Mouse (Mus musculus) stomach, postnatal 0 days (tissue): Measurements from ENCODE around the gene Nop16. TPM values are rescaled to one million over a fixed set of nuclear protein-coding genes. Genes with fewer than 3 reads are reported as not detected.

Experiments used
- ATAC-seq: fragments of 200-750 bp; cut with Nextera tagmentation; 2 replicates; pipeline ENCODE4 v1.8.0; 2017; ENCODE audit not compliant: low FRiP score, low TSS enrichment
- DNase-seq: peaks from one replicate; pipeline ENCODE4 v3.0.0-alpha.2; 2016; ENCODE audit warnings: low spot score
- H3K27ac ChIP-seq: fragments of 300-500 bp; sonication (generic); replicated peaks from 2 replicates; pipeline ENCODE4 v1.5.1; 2014; ENCODE audit warnings: mild to moderate bottlenecking, control low read depth
- H3K27me3 ChIP-seq: fragments of 300-500 bp; sonication (generic); 2 replicates; pipeline ENCODE4 v1.6.1; 2014; ENCODE audit warnings: low read length; ENCODE audit not compliant: control insufficient read depth, insufficient read depth
- H3K36me3 ChIP-seq: fragments of 300-500 bp; sonication (generic); 2 replicates; pipeline ENCODE4 v1.6.1; 2014; ENCODE audit warnings: low read length, mixed read lengths; ENCODE audit not compliant: control insufficient read depth, insufficient read depth
- H3K4me1 ChIP-seq: fragments of 300-500 bp; sonication (generic); replicated peaks from 2 replicates; pipeline ENCODE4 v1.6.1; 2014; ENCODE audit warnings: antibody characterized with exemption; ENCODE audit not compliant: control insufficient read depth, insufficient read depth
- H3K4me2 ChIP-seq: fragments of 300-500 bp; sonication (generic); replicated peaks from 2 replicates; pipeline ENCODE4 v1.6.1; 2014; ENCODE audit warnings: low read depth, mild to moderate bottlenecking, control low read depth, moderate library complexity
- H3K4me3 ChIP-seq: fragments of 300-500 bp; sonication (generic); 2 replicates; pipeline ENCODE4 v1.5.1; 2014; ENCODE audit warnings: low read depth, low read length, control low read depth
- H3K9ac ChIP-seq: fragments of 300-500 bp; sonication (generic); 2 replicates; pipeline ENCODE4 v1.6.1; 2014; ENCODE audit warnings: mild to moderate bottlenecking, low read length, control low read depth, mixed read lengths
- H3K9me3 ChIP-seq: fragments of 300-500 bp; sonication (generic); 2 replicates; pipeline ENCODE4 v1.6.1; 2016; ENCODE audit warnings: low read length; ENCODE audit not compliant: control insufficient read depth
- CTCF ChIP-seq: IDR thresholded peaks from 2 replicates; pipeline ENCODE4 v1.5.1; 2016; ENCODE audit warnings: antibody characterized with exemption, low read depth, mild to moderate bottlenecking, moderate library complexity
- EP300 ChIP-seq: optimal IDR thresholded peaks from 2 replicates; pipeline ENCODE3; 2016; ENCODE audit warnings: antibody characterized with exemption
- WGBS: fragments of 180-500 bp; shearing (Covaris S2); extraction: QIAGEN DNeasy Blood & Tissue Kit; methylation state at CpG from one replicate; pipeline ENCODE4 v1.1.7; 2014; 5-methylcytosine and 5-hydroxymethylcytosine counted together
- microRNA-seq: library from miRNA; unstranded; fragments of <30 nt; microRNA quantifications from one replicate; pipeline ENCODE4, GENCODE M21; 2016
- polyA plus RNA-seq: library from polyadenylated mRNA; unstranded; fragments of >200 nt; fragmentation: Nextera tagmentation; extraction: Ambion mirVana; gene quantifications from 2 replicates; pipeline ENCODE4 v1.2.1, GENCODE M21; 2015

The Nop16 gene
- polyA plus RNA-seq, 1 experiment from 2014 or later, result 51.2 TPM

GRCm38 (mm10) chr13:54556176-54556575, 33.7 kb downstream of the Nop16 start:
- Histone ChIP-seq H3K4me2 (no peak overlapping the region), H3K4me1 (no peaks in the 10 kb centered on the region), H3K36me3 (peaks cover 46% of the 10 kb centered on the region), H3K27ac (no peak overlapping the region), H3K9ac (no peak overlapping the region), H3K4me3 (no peak overlapping the region), H3K9me3 (no peaks in the 10 kb centered on the region), H3K27me3 (no peaks in the 10 kb centered on the region)
- no peak for DNase-seq
- TF ChIP-seq EP300, result no peak
- no peak for TF ChIP-seq CTCF
- WGBS, result 92% methylated on average over 9 of the region's 9 CpGs
- ATAC-seq, result no peak

- H3K9ac ChIP-seq, result no peak overlapping the region
- no peak for DNase-seq
- H3K4me1 ChIP-seq, result no peaks in the 10 kb centered on the region
- no peak for TF ChIP-seq EP300
- no peak for TF ChIP-seq CTCF
- no peak overlapping the region for H3K4me3 ChIP-seq
- no peaks in the 10 kb centered on the region for H3K9me3 ChIP-seq
- H3K27me3 ChIP-seq, result no peaks in the 10 kb centered on the region
- H3K36me3 ChIP-seq, result peaks cover 17% of the 10 kb centered on the region
- H3K27ac ChIP-seq, result no peak overlapping the region
- no peak for ATAC-seq
- H3K4me2 ChIP-seq, result no peak overlapping the region
- WGBS, result 76% methylated on average over 7 of the region's 7 CpGs
Measured at GRCm38 (mm10) chr13:54548036-54548435, 41.9 kb downstream of the Nop16 start.

Small RNA genes lying within 50 kb of the gene (microRNA-seq; reads per million reads assigned to microRNA genes)
- not detected for gene Gm24195

Other genes starting within 250 kb of the Nop16 start
- 1.8 and 1.9 TPM in 2 replicates for gene Cplx2, start 218.7 kb downstream of the Nop16 start, polyA plus RNA-seq
- gene Thoc3, start 121.2 kb downstream of the Nop16 start, polyA plus RNA-seq, result 50.0 and 52.4 TPM in 2 replicates
- gene Simc1, start 86.3 kb downstream of the Nop16 start, polyA plus RNA-seq, result 2.6 and 2.8 TPM in 2 replicates
- gene 4833439L19Rik, start 24.7 kb downstream of the Nop16 start, polyA plus RNA-seq, result 87.0 and 96.8 TPM in 2 replicates
- 13.3 and 14.4 TPM in 2 replicates for gene Arl10, start 15.1 kb downstream of the Nop16 start, polyA plus RNA-seq
- gene Higd2a, start 117 bp upstream of the Nop16 start, polyA plus RNA-seq, result 282 and 289 TPM in 2 replicates
- 156 and 160 TPM in 2 replicates for gene Cltb, start 21.3 kb upstream of the Nop16 start, polyA plus RNA-seq
- gene Faf2, start 31.7 kb upstream of the Nop16 start, polyA plus RNA-seq, result 46.4 and 50.6 TPM in 2 replicates
- gene Rnf44, start 103.8 kb upstream of the Nop16 start, polyA plus RNA-seq, result 44.6 and 49.6 TPM in 2 replicates
- 1.8 and 3.1 TPM in 2 replicates for gene Cdhr2, start 111.4 kb upstream of the Nop16 start, polyA plus RNA-seq
- gene Gprin1, start 159.8 kb upstream of the Nop16 start, polyA plus RNA-seq, result 0.27 and 0.31 TPM in 2 replicates
- gene Sncb, start 176.5 kb upstream of the Nop16 start, polyA plus RNA-seq, result 0.29 and 0.61 TPM in 2 replicates
- gene Eif4e1b, start 193.9 kb upstream of the Nop16 start, polyA plus RNA-seq, result not detected in 2 replicates
- gene Tspan17, start 199.3 kb upstream of the Nop16 start, polyA plus RNA-seq, result 15.4 and 16.8 TPM in 2 replicates